Mouse (Mus musculus): ENCODE data around the gene Mymx.

Gene Mymx

GRCm38 (mm10) chr17:45566360-45567161 is 35.3 kb downstream of the Mymx start:
- DNase-seq: no peak

- no peak for DNase-seq
These were observed 35.9 kb downstream of the Mymx start for GRCm38 (mm10) chr17:45566031-45566359.

- DNase-seq: no peak
These were observed 36.8 kb downstream of the Mymx start for GRCm38 (mm10) chr17:45565103-45565502.

- peak in 1 of 2 experiments; percentile 41 for DNase-seq
These were observed 37.3 kb downstream of the Mymx start for GRCm38 (mm10) chr17:45564531-45565084.

- DNase-seq: peak; percentile 94 to 96
These were observed 38.0 kb downstream of the Mymx start, which contains the start of gene Slc35b2 for GRCm38 (mm10) chr17:45563655-45564530. TSS of gene Slc35b2 (plus strand) at chr17:45563874.

- no peak for DNase-seq
These were observed 38.7 kb downstream of the Mymx start for GRCm38 (mm10) chr17:45563216-45563615.

- no peak for DNase-seq
These were observed 42.0 kb downstream of the Mymx start for GRCm38 (mm10) chr17:45559732-45560525.

GRCm38 (mm10) chr17:45557998-45558862 is 43.7 kb downstream of the Mymx start:
- DNase-seq: no peak

GRCm38 (mm10) chr17:45557246-45557824 is 44.6 kb downstream of the Mymx start:
- no peak for DNase-seq

- DNase-seq: no peak
These were observed 45.2 kb downstream of the Mymx start for GRCm38 (mm10) chr17:45556514-45557245.

- DNase-seq: no peak
These were observed 45.8 kb downstream of the Mymx start for GRCm38 (mm10) chr17:45556107-45556489.

GRCm38 (mm10) chr17:45555452-45556106 is 46.3 kb downstream of the Mymx start, which contains the start of gene Nfkbie:
TSS of gene Nfkbie (plus strand) at chr17:45555703.
- DNase-seq: peak; percentile 97 to 99

GRCm38 (mm10) chr17:45554420-45554819 is 47.5 kb downstream of the Mymx start:
- DNase-seq: no peak

- no peak for DNase-seq
These were observed 48.8 kb downstream of the Mymx start for GRCm38 (mm10) chr17:45553065-45553464.

GRCm38 (mm10) chr17:45551816-45552451 is 50.0 kb downstream of the Mymx start:
- DNase-seq: peak; percentile 79 to 88

GRCm38 (mm10) chr17:45551249-45551796 is 50.6 kb downstream of the Mymx start:
- DNase-seq: no peak

Measured in kidney, postnatal 36 days (tissue).